Mouse (Mus musculus): ENCODE data around the gene Frmd4b. TPM values are rescaled to one million over a fixed set of nuclear protein-coding genes. Genes with fewer than 3 reads are reported as not detected.

Frmd4b gene
- total RNA-seq, 2 experiments from 2014 or later = 21.7 to 23.5 TPM

DNA sequence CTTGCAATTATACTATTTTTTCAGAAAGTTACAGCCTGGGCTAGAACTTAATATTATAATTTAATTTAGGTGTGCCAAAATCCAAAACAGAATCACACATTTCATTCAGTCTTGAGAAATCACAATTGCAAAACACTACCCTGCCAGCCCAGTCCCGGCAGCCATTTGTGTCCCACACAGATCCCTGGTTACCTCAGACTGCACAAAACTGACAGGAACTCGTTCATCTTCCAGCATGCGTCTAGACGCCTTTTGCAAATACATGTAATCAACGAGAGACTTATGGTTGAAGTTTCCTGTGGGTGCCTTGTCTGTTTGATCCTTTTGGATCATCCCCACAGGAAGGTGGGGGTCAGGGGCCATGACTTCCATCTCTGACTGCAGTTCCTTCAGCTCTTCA lies 365.3 kb downstream of the Frmd4b start:
- peak; percentile 12 for DNase-seq

GRCm38 (mm10) chr6:97250966-97251365 lies 366.4 kb downstream of the Frmd4b start:
- peak; percentile 77 for DNase-seq

GRCm38 (mm10) chr6:97245200-97245599 lies 372.1 kb downstream of the Frmd4b start:
- no peak for DNase-seq

DNA sequence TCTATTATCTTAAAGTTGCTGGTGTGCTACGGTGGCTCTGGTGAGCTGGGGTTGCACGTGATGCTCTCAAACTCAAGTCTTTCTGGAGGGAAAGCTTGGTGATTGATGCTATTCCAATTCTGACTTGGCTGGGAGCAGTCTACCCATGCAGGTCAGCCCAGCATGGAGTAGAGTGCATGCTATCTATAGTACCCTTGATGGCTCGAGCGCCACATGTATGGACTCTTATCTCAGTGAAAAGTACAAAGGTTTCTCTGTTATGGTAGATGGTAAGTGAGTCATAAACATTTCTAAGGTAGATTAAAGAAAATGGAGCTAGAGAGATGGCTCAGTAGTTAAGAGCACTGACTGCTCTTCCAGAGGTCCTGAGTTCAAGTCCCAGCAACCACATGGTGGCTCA lies 374.8 kb downstream of the Frmd4b start:
- no peak for DNase-seq

- DNase-seq = no peak
These were observed 377.2 kb downstream of the Frmd4b start for GRCm38 (mm10) chr6:97240092-97240491.

DNA sequence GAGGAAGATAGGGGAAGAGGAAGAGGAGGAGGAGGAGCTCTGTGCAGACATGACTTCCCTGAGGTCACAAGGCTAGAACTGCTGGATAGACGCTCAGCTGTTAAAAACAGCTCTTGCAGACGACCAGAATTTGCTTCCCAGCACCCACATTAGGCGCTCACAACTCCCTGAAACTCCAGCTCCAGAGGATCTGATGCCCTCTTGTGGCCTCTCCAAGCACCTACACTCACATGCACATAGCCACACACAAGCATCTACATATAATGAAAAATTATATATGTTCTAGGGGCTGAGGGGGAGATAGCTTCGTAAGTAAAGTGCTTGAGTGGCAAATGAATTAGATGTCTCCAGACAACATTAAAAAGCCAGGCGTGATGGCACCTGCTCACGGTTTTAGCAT lies 378.0 kb downstream of the Frmd4b start:
- no peak for DNase-seq

Other genes starting within 250 kb of the Frmd4b start
- gene Mitf, start 189.5 kb upstream of the Frmd4b start, total RNA-seq (2021) = 10 to 100 TPM; 43.5 to 50.1 TPM

All from heart, postnatal 4 days (tissue).